Mouse (Mus musculus): ENCODE results near the gene Nwd1. TPM values are rescaled to one million over a fixed set of nuclear protein-coding genes. Genes with fewer than 3 reads are reported as not detected.

Nwd1 gene
- polyA plus RNA-seq, 1 experiment, result 0.11 TPM

DNA sequence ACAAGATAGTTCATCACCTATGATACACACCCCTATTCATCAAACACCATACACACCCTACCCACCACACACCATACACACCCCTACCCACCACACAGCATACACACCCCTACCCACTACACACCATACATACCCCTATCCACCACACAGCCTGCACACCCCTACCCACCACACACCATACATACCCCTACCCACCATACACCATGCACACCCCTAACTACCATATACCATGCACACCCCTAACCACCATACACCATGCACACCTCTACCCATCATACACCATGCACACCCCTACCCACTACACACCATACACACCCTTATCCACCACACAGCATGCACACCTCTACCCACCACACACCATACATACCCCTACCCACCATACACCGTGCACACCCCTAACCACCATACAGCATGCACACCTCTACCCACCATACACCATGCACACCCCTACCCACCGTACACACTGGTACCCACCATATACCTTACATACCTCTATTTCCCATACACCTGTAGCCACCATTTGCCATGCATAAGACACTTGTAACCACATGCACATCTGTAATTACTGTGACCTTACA is 51.9 kb downstream of the Nwd1 start:
- Histone ChIP-seq H3K36me3 (ENCODE audit: control insufficient read depth, insufficient read depth, low read length) (no peaks in the 10 kb centered on the region), H3K27ac (ENCODE audit: insufficient read depth, low read length) (no peak overlapping the region), H3K27me3 (ENCODE audit: control insufficient read depth, insufficient read depth, low read length) (no peaks in the 10 kb centered on the region), H3K4me1 (ENCODE audit: control insufficient read depth, insufficient read depth, insufficient read length) (no peaks in the 10 kb centered on the region), H3K4me3 (ENCODE audit: extremely low read depth, insufficient read depth, insufficient read length) (no peak overlapping the region)
- 91% methylated on average over 2 of the region's 2 CpGs for WGBS
- no peak for TF ChIP-seq CTCF (IDR thresholded peaks at IDR 0.05; ENCODE audit: extremely low read depth, insufficient read depth, insufficient read length, insufficient replicate concordance)
- TF ChIP-seq POLR2A (IDR thresholded peaks at IDR 0.05; ENCODE audit: low read depth, low read length), result no peak
- no peak for DNase-seq (ENCODE audit: low read depth in 1 of 2, low spot score in 2 of 2)

DNA sequence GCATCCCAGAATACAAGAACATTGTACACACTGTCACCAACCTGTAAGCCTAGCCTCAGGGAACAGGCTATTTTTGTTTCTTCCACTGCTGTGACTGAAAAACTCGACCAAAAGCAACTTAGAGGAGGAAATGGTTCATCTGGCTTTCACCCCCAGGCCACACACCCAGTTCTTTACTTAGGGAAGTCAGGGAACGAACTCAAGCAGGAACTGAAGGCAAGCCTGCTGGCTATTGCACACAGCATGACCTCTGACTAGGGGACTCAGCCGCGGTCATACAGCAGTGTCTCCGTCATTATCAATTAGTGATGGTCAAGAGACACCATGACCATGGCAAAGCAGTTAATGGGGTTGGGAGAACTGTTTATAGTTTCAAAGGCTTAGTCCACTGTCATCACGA is 66.1 kb downstream of the Nwd1 start:
- Histone ChIP-seq H3K4me3 (ENCODE audit: extremely low read depth, insufficient read depth, insufficient read length) (no peak overlapping the region), H3K4me1 (ENCODE audit: control insufficient read depth, insufficient read depth, insufficient read length) (no peaks in the 10 kb centered on the region), H3K36me3 (ENCODE audit: control insufficient read depth, insufficient read depth, low read length) (no peaks in the 10 kb centered on the region), H3K27ac (ENCODE audit: insufficient read depth, low read length) (no peak overlapping the region), H3K27me3 (ENCODE audit: control insufficient read depth, insufficient read depth, low read length) (no peaks in the 10 kb centered on the region)
- TF ChIP-seq CTCF (IDR thresholded peaks at IDR 0.05; ENCODE audit: extremely low read depth, insufficient read depth, insufficient read length, insufficient replicate concordance) (no peak), POLR2A (IDR thresholded peaks at IDR 0.05; ENCODE audit: low read depth, low read length) (no peak)
- 66% methylated on average over 6 of the region's 6 CpGs for WGBS
- DNase-seq (ENCODE audit: low read depth in 1 of 2, low spot score in 2 of 2), result no peak

DNA sequence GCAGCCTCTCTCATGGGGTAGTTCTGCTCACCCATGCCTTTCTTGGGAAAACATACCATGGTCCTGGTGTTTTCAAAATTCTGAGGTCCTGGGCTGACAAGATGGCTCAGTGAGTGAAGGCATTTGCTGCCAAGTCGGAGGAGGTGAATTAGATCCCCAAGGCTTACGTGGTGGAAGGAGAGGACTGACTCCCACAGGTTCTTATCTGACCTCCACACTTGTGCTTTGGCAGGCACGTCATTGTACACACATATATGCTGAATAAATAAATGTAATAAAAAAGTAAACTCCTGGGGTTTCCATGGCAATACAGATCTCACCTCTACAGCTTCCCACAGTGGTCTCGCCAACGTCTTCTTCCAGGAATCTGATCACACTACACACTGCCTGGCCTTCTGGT is 70.1 kb downstream of the Nwd1 start:
- TF ChIP-seq CTCF (IDR thresholded peaks at IDR 0.05; ENCODE audit: extremely low read depth, insufficient read depth, insufficient read length, insufficient replicate concordance) (no peak), POLR2A (IDR thresholded peaks at IDR 0.05; ENCODE audit: low read depth, low read length) (no peak)
- Histone ChIP-seq H3K4me1 (ENCODE audit: control insufficient read depth, insufficient read depth, insufficient read length) (no peaks in the 10 kb centered on the region), H3K27me3 (ENCODE audit: control insufficient read depth, insufficient read depth, low read length) (no peaks in the 10 kb centered on the region), H3K4me3 (ENCODE audit: extremely low read depth, insufficient read depth, insufficient read length) (no peak overlapping the region), H3K36me3 (ENCODE audit: control insufficient read depth, insufficient read depth, low read length) (no peaks in the 10 kb centered on the region), H3K27ac (ENCODE audit: insufficient read depth, low read length) (no peak overlapping the region)
- no peak for DNase-seq (ENCODE audit: low read depth in 1 of 2, low spot score in 2 of 2)
- WGBS, result 82% methylated on average over 5 of the region's 5 CpGs

DNA sequence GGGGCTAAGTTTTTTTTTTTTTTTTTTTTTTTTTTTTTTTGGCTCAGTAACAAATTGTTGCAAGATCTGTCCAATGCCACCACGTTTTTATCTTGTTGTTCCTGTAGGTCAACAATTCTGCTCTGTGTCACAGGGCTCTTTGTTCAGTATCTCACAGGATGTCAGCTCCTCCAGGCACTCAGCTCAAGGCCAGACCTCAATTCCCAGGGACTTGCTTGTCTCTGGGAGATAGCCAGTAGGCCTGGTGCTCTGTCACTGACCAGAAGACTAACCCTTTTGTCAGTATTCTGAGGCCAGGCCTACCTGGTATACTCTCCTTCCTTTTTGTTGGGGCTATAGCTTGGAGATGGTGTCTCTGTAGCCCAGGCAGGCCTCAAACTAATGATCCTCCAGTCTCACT is 74.0 kb downstream of the Nwd1 start:
- peaks cover 9% of the 10 kb centered on the region for H3K4me1 ChIP-seq (ENCODE audit: control insufficient read depth, insufficient read depth, insufficient read length)
- WGBS, result 41% methylated on average over 1 of the region's 1 CpGs
- H3K27me3 ChIP-seq (ENCODE audit: control insufficient read depth, insufficient read depth, low read length), result no peaks in the 10 kb centered on the region
- H3K36me3 ChIP-seq (ENCODE audit: control insufficient read depth, insufficient read depth, low read length), result peaks cover 4% of the 10 kb centered on the region
- H3K27ac ChIP-seq (ENCODE audit: insufficient read depth, low read length), result no peak overlapping the region
- no peak for TF ChIP-seq CTCF (IDR thresholded peaks at IDR 0.05; ENCODE audit: extremely low read depth, insufficient read depth, insufficient read length, insufficient replicate concordance)
- no peak for TF ChIP-seq POLR2A (IDR thresholded peaks at IDR 0.05; ENCODE audit: low read depth, low read length)
- DNase-seq (ENCODE audit: low read depth in 1 of 2, low spot score in 2 of 2), result no peak
- H3K4me3 ChIP-seq (ENCODE audit: extremely low read depth, insufficient read depth, insufficient read length), result no peak overlapping the region

DNA sequence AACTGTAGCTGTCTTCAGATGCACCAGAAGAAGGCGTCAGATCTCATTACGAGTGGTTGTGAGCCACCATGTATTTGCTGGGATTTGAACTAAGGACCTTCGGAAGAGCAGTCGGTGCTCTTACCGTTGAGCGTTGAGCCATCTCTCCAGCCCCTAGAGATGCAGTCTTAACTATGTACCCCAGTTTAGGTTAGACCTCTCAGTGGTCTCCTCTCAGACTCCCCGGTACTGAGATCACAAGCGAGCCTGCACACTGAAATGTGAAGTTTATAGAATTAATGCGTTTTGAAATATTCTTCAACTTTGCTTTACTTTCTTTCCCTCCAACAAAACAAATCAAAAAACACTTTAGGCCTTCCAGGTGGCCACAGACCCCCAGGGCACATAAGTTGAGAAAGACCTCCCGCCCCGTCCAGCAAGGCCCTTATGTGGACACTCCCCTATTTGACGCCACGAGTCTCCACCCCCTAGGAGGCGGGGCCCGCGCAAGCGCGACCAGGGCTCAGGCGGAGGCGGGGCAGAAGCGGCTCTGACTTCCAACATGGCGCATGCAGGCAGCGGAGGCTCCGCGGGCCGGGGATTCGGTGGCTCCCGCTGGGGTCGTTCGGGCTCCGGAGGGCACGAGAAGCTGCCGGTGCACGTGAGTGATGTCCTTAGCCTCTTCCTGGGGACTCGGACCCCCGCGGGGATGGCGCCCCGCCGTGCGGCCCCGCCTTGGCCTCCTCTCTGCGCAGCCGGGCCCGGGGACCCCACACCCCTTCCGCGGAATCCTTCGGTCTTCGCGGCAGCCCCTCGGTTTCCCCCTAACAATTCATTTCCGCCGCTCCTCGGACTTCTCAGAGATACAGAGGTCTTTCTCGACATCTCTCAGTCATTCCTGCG is 76.5 kb downstream of the Nwd1 start, which contains the start of gene Sin3b:
Gene Sin3b (plus strand): TSS at position 517 of the 882 bp plus-strand sequence.
- Histone ChIP-seq H3K27ac (ENCODE audit: insufficient read depth, low read length) (no peak within 1 kb of the TSS), H3K36me3 (ENCODE audit: control insufficient read depth, insufficient read depth, low read length) (peaks cover 23% of the 10 kb centered on the region), H3K4me3 (ENCODE audit: extremely low read depth, insufficient read depth, insufficient read length) (peak within 1 kb of the TSS; percentile 96), H3K4me1 (ENCODE audit: control insufficient read depth, insufficient read depth, insufficient read length) (peaks cover 9% of the 10 kb centered on the region), H3K27me3 (ENCODE audit: control insufficient read depth, insufficient read depth, low read length) (no peaks in the 10 kb centered on the region)
- peak; percentile 79 to 94 for DNase-seq (ENCODE audit: low read depth in 1 of 2, low spot score in 2 of 2)
- peak; percentile 85 for TF ChIP-seq POLR2A (IDR thresholded peaks at IDR 0.05; ENCODE audit: low read depth, low read length)
- TF ChIP-seq CTCF (IDR thresholded peaks at IDR 0.05; ENCODE audit: extremely low read depth, insufficient read depth, insufficient read length, insufficient replicate concordance), result no peak
- WGBS, result 15% methylated on average over 56 of the region's 56 CpGs

DNA sequence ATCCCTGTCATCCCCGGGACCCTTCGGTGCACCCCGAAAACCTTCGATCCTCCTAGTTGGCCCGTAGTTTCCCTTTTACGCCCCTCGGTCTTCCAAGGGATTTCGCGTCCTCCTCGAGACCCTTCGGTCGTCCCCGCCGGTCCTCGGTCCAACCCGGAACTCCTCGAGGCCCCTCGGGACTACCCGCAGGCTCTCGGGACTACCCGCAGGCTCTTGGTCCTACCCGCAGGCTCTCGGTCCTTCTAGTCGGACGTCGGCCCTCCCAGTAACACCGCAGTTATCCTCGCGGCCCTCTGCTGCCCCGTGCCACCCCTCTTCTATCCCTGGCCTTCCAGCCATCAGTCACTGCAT is 77.1 kb downstream of the Nwd1 start:
- H3K4me3 ChIP-seq (ENCODE audit: extremely low read depth, insufficient read depth, insufficient read length), result peak overlapping the region; percentile 96
- peak in 1 of 2 experiments; percentile 8 for DNase-seq (ENCODE audit: low read depth in 1 of 2, low spot score in 2 of 2)
- peaks cover 23% of the 10 kb centered on the region for H3K36me3 ChIP-seq (ENCODE audit: control insufficient read depth, insufficient read depth, low read length)
- H3K27ac ChIP-seq (ENCODE audit: insufficient read depth, low read length), result no peak overlapping the region
- no peak for TF ChIP-seq CTCF (IDR thresholded peaks at IDR 0.05; ENCODE audit: extremely low read depth, insufficient read depth, insufficient read length, insufficient replicate concordance)
- H3K4me1 ChIP-seq (ENCODE audit: control insufficient read depth, insufficient read depth, insufficient read length), result peaks cover 9% of the 10 kb centered on the region
- H3K27me3 ChIP-seq (ENCODE audit: control insufficient read depth, insufficient read depth, low read length), result no peaks in the 10 kb centered on the region
- under 1% methylated on average over 30 of the region's 30 CpGs for WGBS

DNA sequence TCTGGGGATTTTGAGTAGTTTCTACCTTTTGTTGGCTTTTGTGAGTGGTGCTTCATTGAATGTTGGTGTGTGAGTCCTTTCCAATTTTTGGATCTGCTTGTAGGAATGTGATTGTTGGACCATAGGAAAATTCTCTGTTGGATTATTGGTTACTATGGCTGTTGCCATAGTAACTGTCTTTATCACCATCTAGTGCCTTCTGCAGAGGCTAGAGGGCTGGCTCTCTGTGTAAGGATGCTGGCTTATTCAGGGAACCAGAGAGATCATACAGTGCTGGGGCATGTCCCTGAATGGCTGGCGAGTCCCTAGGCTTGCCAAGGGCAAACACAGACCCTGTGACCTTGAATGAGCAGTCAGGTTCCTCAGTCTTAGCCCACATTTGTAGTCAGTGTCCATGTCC is 82.1 kb downstream of the Nwd1 start:
- TF ChIP-seq POLR2A (IDR thresholded peaks at IDR 0.05; ENCODE audit: low read depth, low read length) (no peak), CTCF (IDR thresholded peaks at IDR 0.05; ENCODE audit: extremely low read depth, insufficient read depth, insufficient read length, insufficient replicate concordance) (no peak)
- 88% methylated on average over 1 of the region's 1 CpGs for WGBS
- no peak for DNase-seq (ENCODE audit: low read depth in 1 of 2, low spot score in 2 of 2)
- H3K4me3 ChIP-seq (ENCODE audit: extremely low read depth, insufficient read depth, insufficient read length), result no peak overlapping the region
- H3K27ac ChIP-seq (ENCODE audit: insufficient read depth, low read length), result no peak overlapping the region
- H3K4me1 ChIP-seq (ENCODE audit: control insufficient read depth, insufficient read depth, insufficient read length), result peaks cover 9% of the 10 kb centered on the region
- H3K36me3 ChIP-seq (ENCODE audit: control insufficient read depth, insufficient read depth, low read length), result peaks cover 58% of the 10 kb centered on the region
- H3K27me3 ChIP-seq (ENCODE audit: control insufficient read depth, insufficient read depth, low read length), result no peaks in the 10 kb centered on the region

Measured in spleen, adult 2 months (tissue).